Mouse (Mus musculus) heart, embryonic 12.5 days (tissue): Measurements from ENCODE around the gene Gm38394. TPM values are rescaled to one million over a fixed set of nuclear protein-coding genes. Genes with fewer than 3 reads are reported as not detected.

Experiments used
- ATAC-seq: fragments of 200-750 bp; cut with Nextera tagmentation; 2 replicates; pipeline ENCODE4 v1.8.0; 2017; ENCODE audit warnings: moderate TSS enrichment, moderate library complexity; ENCODE audit not compliant: insufficient number of reproducible peaks, low FRiP score
- H3K27ac ChIP-seq: fragments of 300-500 bp; sonication (generic); 2 replicates; pipeline ENCODE4 v1.5.1; 2016; ENCODE audit warnings: mild to moderate bottlenecking, moderate library complexity; ENCODE audit not compliant: poor library complexity, severe bottlenecking
- H3K27me3 ChIP-seq: fragments of 300-500 bp; sonication (generic); replicated peaks from 2 replicates; pipeline ENCODE4 v1.6.1; 2016; ENCODE audit warnings: mild to moderate bottlenecking, moderate library complexity
- H3K36me3 ChIP-seq: fragments of 300-500 bp; sonication (generic); 2 replicates; pipeline ENCODE4 v1.6.1; 2016; ENCODE audit warnings: mild to moderate bottlenecking, moderate library complexity
- H3K4me1 ChIP-seq: fragments of 300-500 bp; sonication (generic); replicated peaks from 2 replicates; pipeline ENCODE4 v1.6.1; 2016; ENCODE audit warnings: mild to moderate bottlenecking
- H3K4me2 ChIP-seq: fragments of 300-500 bp; sonication (generic); 2 replicates; pipeline ENCODE4 v1.6.1; 2016; ENCODE audit warnings: mild to moderate bottlenecking, moderate library complexity
- H3K4me3 ChIP-seq: fragments of 300-500 bp; sonication (generic); 2 replicates; pipeline ENCODE4 v1.5.1; 2016; ENCODE audit warnings: mild to moderate bottlenecking
- H3K9ac ChIP-seq: fragments of 300-500 bp; sonication (generic); 2 replicates; pipeline ENCODE4 v1.6.1; 2016; ENCODE audit warnings: mild to moderate bottlenecking, moderate library complexity
- H3K9me3 ChIP-seq: fragments of 300-500 bp; sonication (generic); replicated peaks from 2 replicates; pipeline ENCODE4 v1.6.1; 2016; ENCODE audit warnings: mild to moderate bottlenecking, moderate library complexity
- WGBS: fragments of 180-500 bp; shearing (Covaris S2); methylation state at CpG from one replicate; pipeline ENCODE4 v1.1.7; 2016; 5-methylcytosine and 5-hydroxymethylcytosine counted together
- polyA plus RNA-seq: library from polyadenylated mRNA; unstranded; fragments of >200 nt; fragmentation: Nextera tagmentation; extraction: Ambion mirVana; gene quantifications from 2 replicates; pipeline ENCODE4 v1.2.1, GENCODE M21; 2016

The Gm38394 gene
- polyA plus RNA-seq, 1 experiment from 2014 or later: 6.2 TPM

DNA sequence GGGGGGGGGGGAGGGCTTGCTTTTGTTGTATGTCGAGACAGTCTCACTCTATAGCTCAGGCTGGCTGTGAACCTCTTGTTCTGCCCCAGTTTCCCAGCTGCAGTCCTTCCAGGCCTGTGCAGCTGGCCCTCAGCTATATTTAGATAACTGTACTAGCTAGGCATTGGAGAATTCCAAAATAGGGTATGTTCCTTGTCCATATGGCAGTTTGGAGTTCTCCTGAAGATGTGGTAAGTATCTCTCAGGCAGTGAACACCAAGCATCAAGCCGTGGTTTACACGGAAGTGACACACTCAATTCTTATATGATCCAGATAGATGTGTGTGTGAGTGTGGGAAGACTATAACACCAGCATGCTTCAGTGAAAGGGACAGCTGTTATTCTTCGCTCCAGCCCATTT, 2.3 kb upstream of the Gm38394 start:
- no peak for ATAC-seq
- peaks cover 14% of the 10 kb centered on the region for H3K36me3 ChIP-seq
- H3K9ac ChIP-seq: no peak overlapping the region
- H3K9me3 ChIP-seq: no peaks in the 10 kb centered on the region
- no peaks in the 10 kb centered on the region for H3K27me3 ChIP-seq
- H3K4me1 ChIP-seq: peaks cover 28% of the 10 kb centered on the region
- no peak overlapping the region for H3K4me3 ChIP-seq
- 44% methylated on average over 4 of the region's 4 CpGs for WGBS
- peak overlapping the region; percentile 68 for H3K27ac ChIP-seq
- H3K4me2 ChIP-seq: no peak overlapping the region

DNA sequence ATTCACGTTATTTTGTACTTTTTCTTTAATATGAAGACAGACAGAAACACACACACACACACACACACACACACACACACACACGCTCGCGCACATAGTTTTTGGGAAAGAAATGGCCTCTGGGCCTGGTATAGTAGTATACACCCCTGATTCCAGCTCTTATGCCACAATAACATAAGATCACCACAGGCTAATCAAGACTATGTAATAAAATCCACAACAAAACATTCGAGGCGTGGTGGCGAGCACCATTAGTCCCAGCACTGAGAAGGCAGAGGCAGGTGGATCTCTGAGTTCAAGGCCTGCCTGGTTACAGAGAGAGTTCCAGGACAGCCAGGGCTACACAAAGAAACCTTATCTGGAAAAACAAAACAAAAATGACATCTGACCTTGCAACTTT, 1.8 kb upstream of the Gm38394 start:
- WGBS: 87% methylated on average over 7 of the region's 7 CpGs
- no peaks in the 10 kb centered on the region for H3K9me3 ChIP-seq
- H3K27ac ChIP-seq: peak overlapping the region; percentile 68
- peaks cover 19% of the 10 kb centered on the region for H3K36me3 ChIP-seq
- no peak overlapping the region for H3K9ac ChIP-seq
- no peak overlapping the region for H3K4me2 ChIP-seq
- H3K27me3 ChIP-seq: no peaks in the 10 kb centered on the region
- H3K4me3 ChIP-seq: no peak overlapping the region
- no peak for ATAC-seq
- H3K4me1 ChIP-seq: peaks cover 33% of the 10 kb centered on the region

DNA sequence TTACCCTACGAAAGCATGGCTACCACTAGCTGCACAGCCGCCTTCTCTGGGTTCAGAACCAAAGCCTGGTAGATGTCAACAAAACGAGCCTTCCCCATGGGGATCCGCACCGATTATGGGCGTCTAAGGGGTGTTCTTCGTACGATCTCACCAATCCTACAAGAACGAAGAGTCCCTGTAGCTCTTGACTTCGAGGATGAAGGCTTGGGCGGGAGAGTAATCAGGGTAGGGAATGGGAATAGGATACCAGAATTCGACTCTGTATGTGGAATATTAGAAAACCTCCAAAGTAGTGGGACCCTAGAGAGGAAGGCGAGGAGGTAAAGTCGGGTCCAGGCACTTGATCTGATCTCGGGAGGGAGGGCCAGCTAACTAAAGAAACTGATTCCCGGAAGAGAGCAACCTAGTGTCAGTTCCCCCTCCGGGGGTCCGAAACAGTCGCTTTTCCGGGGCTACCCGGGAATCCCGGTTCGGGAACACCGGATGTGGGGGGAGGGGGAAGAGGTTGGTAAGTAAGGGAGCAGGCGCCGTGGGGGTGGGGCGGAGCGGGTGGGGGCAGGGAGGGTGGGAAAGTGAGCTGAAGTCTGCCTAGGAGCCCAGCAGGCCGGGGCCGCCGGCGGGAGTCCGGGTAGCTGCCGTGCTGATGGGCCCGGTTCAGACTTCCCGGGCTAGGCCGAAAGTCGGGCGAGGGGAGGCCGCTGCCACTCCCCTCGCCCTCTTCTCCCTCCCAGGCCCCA, 484 bp downstream of the Gm38394 start, which contains the start of gene Zbed6:
Gene Zbed6 (minus strand): TSS at position 420 of the 737 bp plus-strand sequence.
- Histone ChIP-seq H3K27me3 (no peaks in the 10 kb centered on the region), H3K9ac (peak within 1 kb of the TSS; percentile 99), H3K27ac (peak within 1 kb of the TSS; percentile 90), H3K4me1 (peaks cover 48% of the 10 kb centered on the region), H3K9me3 (no peaks in the 10 kb centered on the region), H3K4me2 (peak within 1 kb of the TSS; percentile 78), H3K4me3 (peak within 1 kb of the TSS; percentile 93), H3K36me3 (peaks cover 36% of the 10 kb centered on the region)
- ATAC-seq: peak; percentile 84
- WGBS: under 1% methylated on average over 40 of the region's 41 CpGs

DNA sequence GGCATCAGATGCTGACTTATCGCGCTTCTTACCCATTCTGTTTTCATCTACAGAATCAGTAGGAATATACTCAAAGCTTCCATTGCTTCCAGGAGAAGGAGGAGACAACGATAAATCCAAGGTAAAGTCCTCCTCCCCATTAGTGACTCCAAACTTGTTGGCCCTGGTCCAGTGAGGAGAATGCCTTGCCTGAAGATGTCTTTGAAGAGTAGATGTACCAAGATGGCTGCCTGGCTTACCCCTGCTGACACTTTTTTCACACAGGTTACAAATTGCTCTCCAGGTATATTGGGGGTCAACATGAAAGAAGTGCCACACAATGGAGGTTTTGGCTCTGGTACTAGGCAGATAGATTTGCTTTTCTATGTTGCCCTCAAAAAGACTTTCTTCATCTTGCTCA, 2.2 kb downstream of the Gm38394 start:
- Histone ChIP-seq H3K9me3 (no peaks in the 10 kb centered on the region), H3K9ac (no peak overlapping the region), H3K36me3 (peaks cover 40% of the 10 kb centered on the region), H3K4me3 (no peak overlapping the region), H3K4me2 (peak overlapping the region; percentile 78), H3K27ac (no peak overlapping the region), H3K4me1 (peaks cover 47% of the 10 kb centered on the region), H3K27me3 (no peaks in the 10 kb centered on the region)
- ATAC-seq: no peak
- 82% methylated on average over 3 of the region's 3 CpGs for WGBS

DNA sequence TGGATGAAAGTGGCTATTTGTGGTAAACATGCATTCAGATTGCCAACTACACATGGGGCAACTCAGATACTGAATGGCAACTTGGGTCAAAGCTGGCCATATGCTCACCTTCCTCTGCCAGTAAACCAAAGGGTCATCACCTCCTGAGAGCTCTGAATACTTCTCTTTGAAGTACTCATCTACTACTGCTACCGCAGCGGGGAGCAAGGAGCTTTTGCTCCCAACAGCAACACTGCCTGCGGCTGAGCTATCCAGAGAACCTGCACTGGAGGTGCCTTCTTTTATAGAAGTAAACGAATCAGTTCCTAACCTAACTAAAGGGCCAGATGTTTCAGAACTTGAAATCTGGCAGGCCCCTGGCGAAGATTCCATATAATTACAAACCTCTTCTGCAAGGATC, 4.3 kb downstream of the Gm38394 start:
- peaks cover 45% of the 10 kb centered on the region for H3K36me3 ChIP-seq
- H3K4me2 ChIP-seq: peak overlapping the region; percentile 12; the same call in 1 of the 2 replicates
- 59% methylated on average over 5 of the region's 5 CpGs for WGBS
- no peak overlapping the region for H3K9ac ChIP-seq
- H3K27me3 ChIP-seq: no peaks in the 10 kb centered on the region
- H3K9me3 ChIP-seq: no peaks in the 10 kb centered on the region
- no peak overlapping the region for H3K4me3 ChIP-seq
- ATAC-seq: no peak
- peaks cover 37% of the 10 kb centered on the region for H3K4me1 ChIP-seq
- no peak overlapping the region for H3K27ac ChIP-seq

DNA sequence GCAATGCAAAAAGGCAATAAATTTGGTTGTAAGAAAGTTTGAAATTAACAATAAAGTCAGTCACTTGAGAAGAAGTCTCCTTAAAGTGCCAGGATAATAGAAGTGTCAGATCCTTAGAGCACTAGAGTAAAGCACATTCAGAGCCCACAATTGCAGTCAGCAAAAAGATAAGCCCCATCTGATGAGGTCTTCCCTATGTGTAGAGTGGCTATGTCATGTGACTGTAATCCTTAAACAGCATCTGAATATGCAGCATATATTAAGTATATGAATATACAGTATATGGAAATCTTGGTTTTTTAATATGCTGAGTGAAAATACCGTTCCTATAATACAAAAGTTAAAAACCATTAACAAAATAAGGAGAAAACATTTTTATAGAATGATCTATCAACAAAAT, 8.1 kb downstream of the Gm38394 start:
- ATAC-seq: no peak
- no peak overlapping the region for H3K27ac ChIP-seq
- 92% methylated on average over 1 of the region's 1 CpGs for WGBS
- H3K4me2 ChIP-seq: no peak overlapping the region
- peaks cover 44% of the 10 kb centered on the region for H3K36me3 ChIP-seq
- H3K4me1 ChIP-seq: peaks cover 16% of the 10 kb centered on the region
- no peaks in the 10 kb centered on the region for H3K27me3 ChIP-seq
- H3K9me3 ChIP-seq: no peaks in the 10 kb centered on the region
- H3K4me3 ChIP-seq: no peak overlapping the region
- no peak overlapping the region for H3K9ac ChIP-seq

DNA sequence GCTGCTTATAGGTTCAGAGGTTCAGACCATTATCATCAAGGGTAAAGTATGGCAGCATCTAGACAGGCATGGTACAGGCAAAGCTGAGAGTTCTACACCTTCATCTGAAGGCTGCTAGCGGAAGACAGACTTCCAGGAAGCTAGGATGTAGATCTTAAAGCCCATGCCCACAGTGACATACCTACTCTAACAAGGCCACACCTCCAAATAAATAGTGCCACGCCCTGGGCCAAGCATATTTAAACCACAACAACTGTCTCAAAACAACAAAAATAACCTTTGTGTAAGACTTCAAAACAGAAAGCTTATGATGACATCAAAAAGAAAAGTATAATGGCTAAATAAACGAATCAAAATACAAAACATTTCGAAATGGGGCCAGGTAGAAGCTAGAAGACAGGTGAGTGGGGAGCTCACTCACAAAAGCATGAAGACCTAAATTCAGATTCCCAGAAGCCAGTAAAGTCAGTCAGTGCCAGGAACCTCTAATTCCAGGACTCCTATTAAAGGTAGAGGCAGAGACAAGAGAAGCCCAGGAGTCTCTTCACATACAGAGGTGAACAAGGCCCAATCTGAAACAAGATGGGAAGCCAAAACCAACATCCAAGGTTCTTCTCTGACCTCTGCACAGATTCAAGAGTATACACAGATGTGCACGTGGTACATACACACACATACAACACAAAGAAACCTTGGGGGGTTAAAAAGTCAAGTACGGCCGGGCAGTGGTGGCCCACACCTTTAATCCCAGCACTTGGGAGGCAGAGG, 10.6 kb downstream of the Gm38394 start:
- WGBS: 94% methylated on average over 7 of the region's 7 CpGs
- H3K9ac ChIP-seq: no peak overlapping the region
- H3K27ac ChIP-seq: no peak overlapping the region
- H3K36me3 ChIP-seq: peaks cover 45% of the 10 kb centered on the region
- H3K4me2 ChIP-seq: no peak overlapping the region
- no peaks in the 10 kb centered on the region for H3K9me3 ChIP-seq
- H3K27me3 ChIP-seq: no peaks in the 10 kb centered on the region
- no peaks in the 10 kb centered on the region; the same call in none of the 2 replicates for H3K4me1 ChIP-seq
- ATAC-seq: no peak
- no peak overlapping the region for H3K4me3 ChIP-seq

DNA sequence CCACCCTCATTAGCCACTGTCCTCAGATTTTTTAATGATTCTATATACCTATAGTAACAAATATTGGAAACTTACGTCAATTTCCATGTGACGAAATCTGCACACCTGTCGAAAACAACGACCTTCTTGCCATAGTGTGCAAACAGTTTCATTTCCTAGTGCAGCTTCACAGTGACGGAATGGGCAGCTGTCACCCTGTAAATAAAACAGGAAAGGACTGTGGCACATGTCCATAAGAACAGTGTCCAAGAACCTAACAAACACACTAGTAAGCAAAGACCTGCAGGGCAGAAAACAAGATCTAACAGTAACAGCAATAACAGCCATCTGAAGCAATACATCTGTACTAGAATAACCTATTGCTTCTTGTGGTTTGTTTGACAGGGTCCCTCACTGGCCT, 15.5 kb downstream of the Gm38394 start:
- WGBS: 95% methylated on average over 5 of the region's 5 CpGs
- no peak overlapping the region for H3K4me3 ChIP-seq
- no peak overlapping the region for H3K27ac ChIP-seq
- H3K4me1 ChIP-seq: peaks cover 9% of the 10 kb centered on the region; the same call in 1 of the 2 replicates
- no peaks in the 10 kb centered on the region for H3K9me3 ChIP-seq
- ATAC-seq: no peak
- no peak overlapping the region for H3K4me2 ChIP-seq
- no peaks in the 10 kb centered on the region for H3K27me3 ChIP-seq
- H3K36me3 ChIP-seq: peaks cover 71% of the 10 kb centered on the region
- no peak overlapping the region for H3K9ac ChIP-seq

DNA sequence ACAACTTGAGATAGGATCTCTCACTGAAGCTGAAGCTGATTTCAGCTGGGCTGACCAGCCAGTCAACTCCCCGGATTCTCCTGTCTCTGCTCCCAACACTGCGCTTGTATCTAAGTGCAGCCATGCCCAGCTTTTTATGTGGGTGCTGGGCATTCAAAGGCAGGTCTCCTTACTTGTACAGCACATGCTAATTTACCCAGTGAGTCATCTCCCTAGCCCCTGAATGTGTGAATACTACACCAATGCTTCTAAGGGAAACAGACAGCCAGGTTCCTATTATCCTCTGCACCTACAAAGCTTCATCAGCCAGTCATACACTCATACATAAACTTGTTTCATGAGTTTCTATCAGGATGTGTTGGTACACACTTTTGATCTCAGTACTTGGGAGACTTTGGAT, 20.0 kb downstream of the Gm38394 start:
- no peak overlapping the region for H3K27ac ChIP-seq
- WGBS: 88% methylated on average over 2 of the region's 2 CpGs

DNA sequence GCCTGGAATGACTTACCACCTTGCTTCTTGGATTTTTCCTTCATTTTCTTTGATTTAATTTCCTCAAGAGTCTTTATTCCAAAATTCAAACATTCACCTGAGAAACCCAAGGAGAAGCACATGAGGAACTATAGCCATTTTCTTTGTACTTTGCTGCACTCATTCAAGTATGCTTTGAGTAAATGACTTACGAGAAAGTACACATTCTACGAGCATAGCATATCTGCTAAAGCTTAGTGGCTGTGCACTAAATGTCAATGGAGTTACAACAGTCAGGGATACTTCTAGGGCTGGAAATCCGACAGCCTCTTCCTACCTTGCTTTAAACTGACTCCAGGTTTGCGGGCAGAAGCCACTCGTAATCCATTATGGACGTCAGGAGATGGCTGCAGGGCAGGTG, 22.6 kb downstream of the Gm38394 start:
- Histone ChIP-seq H3K9me3 (no peaks in the 10 kb centered on the region), H3K4me1 (peaks cover 9% of the 10 kb centered on the region; the same call in 1 of the 2 replicates), H3K9ac (no peak overlapping the region), H3K27ac (no peak overlapping the region), H3K36me3 (peaks cover 93% of the 10 kb centered on the region), H3K4me2 (no peak overlapping the region), H3K4me3 (no peak overlapping the region), H3K27me3 (no peaks in the 10 kb centered on the region)
- WGBS: 93% methylated on average over 6 of the region's 6 CpGs
- ATAC-seq: no peak

More for the DNA sequence above, 20.0 kb downstream of the Gm38394 start:
- H3K9me3 ChIP-seq: no peaks in the 10 kb centered on the region
- H3K36me3 ChIP-seq: peaks cover 94% of the 10 kb centered on the region
- peaks cover 9% of the 10 kb centered on the region; the same call in 1 of the 2 replicates for H3K4me1 ChIP-seq
- H3K9ac ChIP-seq: no peak overlapping the region
- ATAC-seq: no peak
- no peaks in the 10 kb centered on the region for H3K27me3 ChIP-seq
- H3K4me2 ChIP-seq: no peak overlapping the region
- H3K4me3 ChIP-seq: no peak overlapping the region

DNA sequence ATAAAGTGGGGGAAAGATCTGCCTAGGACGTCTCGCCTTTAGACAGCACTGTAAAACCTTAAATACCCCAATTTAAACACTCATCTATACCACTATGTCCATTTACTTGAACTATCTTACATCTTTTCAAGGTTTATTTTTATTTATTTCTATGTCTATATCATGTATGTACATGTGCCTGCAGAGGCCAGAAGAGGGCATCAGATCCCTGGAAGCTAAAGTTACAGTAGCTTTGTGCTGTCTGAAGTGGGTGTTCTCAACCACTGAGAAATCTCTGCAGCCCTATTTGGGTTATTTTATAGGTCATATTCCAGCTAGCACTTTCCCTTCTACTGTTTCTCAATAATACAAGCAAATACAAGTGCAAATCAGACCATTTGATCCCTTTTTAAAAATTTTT, 28.9 kb downstream of the Gm38394 start:
- Histone ChIP-seq H3K4me1 (no peaks in the 10 kb centered on the region), H3K27ac (no peak overlapping the region), H3K4me3 (no peak overlapping the region), H3K9ac (no peak overlapping the region), H3K9me3 (no peaks in the 10 kb centered on the region), H3K36me3 (peaks cover 90% of the 10 kb centered on the region), H3K4me2 (no peak overlapping the region), H3K27me3 (no peaks in the 10 kb centered on the region)
- no peak for ATAC-seq
- WGBS: 87% methylated on average over 2 of the region's 2 CpGs
